20 mouse cellular contexts compared by ENCODE assay signal in the genomic region with DNA sequence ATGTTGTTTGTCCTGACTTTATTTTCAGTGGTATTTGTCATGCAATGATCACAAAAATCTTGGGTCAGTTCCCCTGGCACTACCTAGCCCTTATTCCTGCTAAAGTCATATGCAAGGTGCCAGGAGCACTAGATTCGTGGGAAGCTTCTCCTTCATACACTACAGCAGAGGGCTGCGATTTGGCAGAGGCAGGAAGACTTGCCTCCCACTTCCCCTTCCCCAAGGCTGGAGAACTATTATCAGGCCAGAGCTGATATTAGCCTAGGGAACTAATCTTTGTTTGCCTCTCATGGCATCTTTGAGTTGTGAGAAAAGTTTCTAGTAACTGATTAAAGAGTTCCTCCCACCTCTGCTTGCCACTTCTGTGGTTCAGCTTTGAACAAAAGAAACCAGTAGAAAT. TPM values are rescaled to one million over a fixed set of nuclear protein-coding genes. Genes with fewer than 3 reads are reported as not detected.
DNase-seq lines count a peak whose midpoint lies in the region; ATAC-seq and TF ChIP-seq lines count a peak whose summit lies in the region.
"Had no signal": no experiment of that assay in that cellular context is flagged by ENCODE, and none has a peak within 500 bp of the region (broad histone marks: within the 10 kb centered on the region; RNA-seq: fewer than 3 reads in every experiment).

No protein-coding gene starts in this region.

- no peak overlapping the region for H3K27ac ChIP-seq in CH12.LX (ENCODE audit: insufficient read depth, low read depth)
- H3K27ac ChIP-seq in forebrain, embryonic 10.5 days: no peak overlapping the region
- H3K27ac ChIP-seq: embryonic facial prominence, embryonic 12.5 days; hindbrain, embryonic 12.5 days had no signal

- peaks cover 20 to 43% of the 10 kb centered on the region in 2 experiments for H3K4me1 ChIP-seq in CH12.LX (ENCODE audit: control insufficient read depth in 1 of 2, insufficient read depth in 2 of 2)
- no peaks in the 10 kb centered on the region for H3K4me1 ChIP-seq in forebrain, embryonic 10.5 days
- H3K4me1 ChIP-seq: embryonic facial prominence, embryonic 12.5 days; hindbrain, embryonic 12.5 days had no signal

- H3K9me3 ChIP-seq in CH12.LX (replicated peaks; ENCODE audit: low read length): no peaks in the 10 kb centered on the region
- no peaks in the 10 kb centered on the region for H3K9me3 ChIP-seq in forebrain, embryonic 10.5 days
- H3K9me3 ChIP-seq: embryonic facial prominence, embryonic 12.5 days; heart, embryonic 13.5 days; hindbrain, embryonic 12.5 days had no signal

- peak; percentile 27 for DNase-seq in ovary, adult 18-20 months (ENCODE audit: low spot score)
- DNase-seq in ovary, postnatal 36 days (ENCODE audit: low spot score): no peak
- no peak for DNase-seq in CH12.LX (ENCODE audit: extremely low read depth)
- no peak for DNase-seq in forebrain, embryonic 10.5 days (ENCODE audit: extremely low spot score, low spot score)
- DNase-seq: adrenal gland, adult 2 months; adrenal gland, postnatal 25 days; cerebellum, adult 2 months; cerebellum, postnatal 10 days; gastrocnemius, adult 2 months; gastrocnemius, postnatal 25 days; heart, postnatal 10 days; heart, postnatal 4 days had no signal

- no peaks in the 10 kb centered on the region for H3K27me3 ChIP-seq in CH12.LX (replicated peaks)
- peaks cover 100% of the 10 kb centered on the region for H3K27me3 ChIP-seq in forebrain, embryonic 10.5 days (ENCODE audit: poor library complexity, severe bottlenecking)

- no peak for TF ChIP-seq EP300 in CH12.LX (IDR thresholded peaks at IDR 0.05; ENCODE audit: low read length)

- dilution Hi-C loops in CH12.LX (cut with MboI; ENCODE audit: extremely low pct_ligation_motif_present, extremely low pct_unique_long_range_greater_than_20kb, low sequenced_read_pairs): no loop called here

- in situ Hi-C loops in CH12.LX (cut with MboI; ENCODE audit: low pct_ligation_motif_present, low pct_unique_long_range_greater_than_20kb, low sequenced_read_pairs): no loop called here

- H3K4me2 ChIP-seq in CH12.LX (ENCODE audit: insufficient read depth, low read depth, poor library complexity, severe bottlenecking): no peak overlapping the region
- H3K4me2 ChIP-seq: embryonic facial prominence, embryonic 12.5 days; heart, embryonic 13.5 days; hindbrain, embryonic 12.5 days had no signal

- ATAC-seq in common myeloid progenitor, adult 5-6 weeks (replicated peaks; ENCODE audit: low read depth, poor library complexity, severe bottlenecking): peak; percentile 48; the same call in 1 of the 2 replicates
- peak; percentile 51; the same call in 1 of the 2 replicates for ATAC-seq in megakaryocyte progenitor cell, adult 5-6 weeks (replicated peaks; ENCODE audit: poor library complexity)
- ATAC-seq: forebrain, embryonic 14.5 days; hindbrain, embryonic 16.5 days; inflammation-experienced regulatory T-cells, adult 6 months had no signal

- WGBS in forebrain, embryonic 10.5 days: 87% methylated on average over 2 of the region's 2 CpGs

- no peaks in the 10 kb centered on the region for H3K36me3 ChIP-seq in CH12.LX (replicated peaks in 1 of 2; ENCODE audit: control insufficient read depth in 1 of 2, insufficient read depth in 1 of 2, low read length in 1 of 2)
- no peaks in the 10 kb centered on the region for H3K36me3 ChIP-seq in forebrain, embryonic 10.5 days (replicated peaks)
- H3K36me3 ChIP-seq: embryonic facial prominence, embryonic 12.5 days; heart, embryonic 13.5 days; hindbrain, embryonic 12.5 days had no signal

- H3K4me3 ChIP-seq in CH12.LX (replicated peaks in 1 of 3; ENCODE audit: low read depth in 2 of 3, low read length in 2 of 3, poor library complexity in 1 of 3): no peak overlapping the region
- H3K4me3 ChIP-seq in forebrain, embryonic 10.5 days: no peak overlapping the region
- H3K4me3 ChIP-seq: embryonic facial prominence, embryonic 12.5 days; gastrocnemius, adult 2 months; heart, embryonic 13.5 days; hindbrain, embryonic 12.5 days had no signal

- H3K9ac ChIP-seq in CH12.LX (ENCODE audit: insufficient read depth, low read depth): no peak overlapping the region
- H3K9ac ChIP-seq: embryonic facial prominence, embryonic 12.5 days; heart, embryonic 13.5 days; hindbrain, embryonic 12.5 days had no signal

- no peaks in the 10 kb centered on the region for H3K79me2 ChIP-seq in CH12.LX (replicated peaks; ENCODE audit: control insufficient read depth, extremely low read depth, insufficient read depth, poor library complexity, severe bottlenecking)

- no peak for TF ChIP-seq CTCF in CH12.LX (conservative IDR thresholded peaks at IDR 0.05 in 1 of 2, IDR thresholded peaks at IDR 0.05 in 1 of 2; ENCODE audit: low read depth in 2 of 2, low read length in 2 of 2)

- TF ChIP-seq RAD21 in CH12.LX (IDR thresholded peaks at IDR 0.05; ENCODE audit: low read depth, low read length): no peak

- TF ChIP-seq POLR2A in CH12.LX (IDR thresholded peaks at IDR 0.05; ENCODE audit: low read depth, low read length): no peak

TF ChIP-seq in CH12.LX, 34 proteins besides CTCF, POLR2A, EP300 and RAD21:
- 0 out of 2 replicates have a peak, but pooled peaks have one; percentile 40 for TF ChIP-seq ZNF384 (IDR thresholded peaks at IDR 0.05; ENCODE audit: low read depth, low read length)
- TF ChIP-seq CHD2 (IDR thresholded peaks at IDR 0.05; ENCODE audit: low read length): no peak

RNA-seq across cellular contexts. Expression of gene Tmsb4x, which starts 37.8 kb away (rescaled TPM):
- total RNA-seq in CH12.LX (2012; rRNA removed) (2,307 and 2,940 TPM in 2 replicates), CH12.LX (2014; rRNA removed) (6,726 and 7,895 TPM in 2 replicates)
- polyA plus RNA-seq in CH12.LX (2012; ENCODE audit: insufficient read length, low read depth): 1,685 and 1,828 TPM in 2 replicates
- total RNA-seq in common myeloid progenitor, adult 5-6 weeks (2017): 1,342 and 1,379 TPM in 2 replicates
- total RNA-seq in megakaryocyte progenitor cell, adult 5-6 weeks (2015): 2,723 and 3,717 TPM in 2 replicates
- 1,582 and 2,074 TPM in 2 replicates for total RNA-seq in megakaryocyte progenitor cell, adult 5-6 weeks (2017)
- 2,014 and 2,296 TPM in 2 replicates for polyA plus RNA-seq in forebrain, embryonic 10.5 days (2016; fragmentation: Nextera tagmentation; extraction: Ambion mirVana)
